Mouse (Mus musculus) embryo, embryonic 11.5 days (tissue): Measurements from ENCODE around the gene Chmp5.
"Not testable (repeated sequence)": the region's sequence is repeated elsewhere in the genome, so short reads cannot be mapped to it uniquely, and the experiment has no call there.

Source experiments
- DNase-seq: peaks from one replicate; pipeline ENCODE4 v3.0.0-alpha.2; 2012; ENCODE audit warnings: low read depth, low spot score

The Chmp5 gene

DNA sequence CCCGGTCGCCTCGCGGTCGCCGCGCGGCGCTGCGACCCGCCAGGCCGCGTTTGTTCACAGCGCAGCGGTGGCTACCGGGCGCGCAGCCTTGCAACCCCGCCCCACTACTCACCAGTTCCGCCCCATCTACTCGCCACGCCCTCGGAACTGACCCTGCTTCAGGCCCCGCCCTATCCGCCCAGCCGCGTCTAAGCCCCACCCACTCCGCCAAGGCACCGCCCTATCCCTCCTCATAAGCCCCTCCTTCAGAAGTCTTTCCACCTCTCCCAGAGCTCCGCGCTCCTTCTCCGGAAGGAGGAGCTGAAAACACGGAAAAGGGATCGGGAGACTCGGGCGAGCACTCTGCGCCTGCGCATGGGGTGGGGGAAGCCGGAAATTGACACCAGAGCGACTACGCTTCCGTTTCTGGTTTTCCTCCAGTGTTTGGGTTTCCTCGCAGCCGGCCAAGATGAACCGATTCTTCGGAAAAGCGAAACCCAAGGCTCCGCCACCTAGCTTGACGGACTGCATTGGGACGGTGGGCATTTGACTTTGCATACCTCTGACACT is at the start of gene Chmp5, which contains the start of gene Bag1:
Gene Chmp5, plus strand, starts transcription at position 248 of the 549 bp plus-strand sequence.
Gene Bag1, minus strand, starts transcription at position 135 of the 549 bp plus-strand sequence.
- peak; percentile 99 for DNase-seq

DNA sequence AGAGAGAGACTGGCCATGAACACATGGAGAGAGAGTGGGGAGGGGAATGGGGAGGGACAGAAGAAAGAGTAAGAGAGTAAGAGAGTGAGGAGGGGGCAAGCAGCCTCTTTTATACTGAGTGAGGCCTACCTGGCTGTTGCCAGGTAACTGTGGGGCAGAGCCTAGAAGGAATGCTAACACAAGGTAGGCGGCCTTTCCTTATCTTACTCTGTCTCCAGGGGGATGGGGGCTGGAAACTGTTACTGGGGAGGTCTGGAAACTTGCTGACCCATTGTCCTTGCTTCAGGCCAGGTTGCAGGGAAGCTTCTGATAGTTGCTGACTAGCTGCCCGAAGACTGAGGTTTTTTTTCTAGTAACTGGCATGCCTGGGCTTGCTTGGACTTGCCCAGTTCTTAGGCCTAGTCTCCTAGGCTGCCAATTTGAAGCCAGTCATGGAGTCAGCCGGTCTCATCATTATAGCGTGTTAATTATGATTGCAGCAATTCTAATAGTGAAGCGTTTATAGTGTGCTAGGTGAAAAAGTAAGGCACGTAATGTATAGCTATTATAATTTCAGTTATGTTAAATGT is 49.6 kb upstream of the Chmp5 start:
- no peak for DNase-seq

DNA sequence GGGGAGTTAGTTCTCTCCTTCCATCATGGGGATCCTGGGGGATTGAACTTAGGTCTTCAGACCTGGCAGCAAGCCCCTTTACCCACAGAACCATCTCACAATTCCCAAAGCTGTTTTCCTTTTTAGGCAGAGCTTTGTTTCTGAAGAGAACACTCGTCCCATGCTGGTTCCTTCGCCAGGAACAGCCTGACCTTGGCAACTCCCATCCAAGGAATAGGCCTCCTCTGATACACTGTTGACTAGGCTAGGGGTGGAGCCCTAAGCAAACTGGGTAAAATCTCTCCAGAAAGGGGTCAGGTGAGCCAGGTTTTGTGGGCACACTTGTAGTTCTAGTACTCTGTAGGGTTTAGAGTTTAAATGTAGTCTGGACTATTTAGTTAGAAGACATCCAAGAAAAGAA is 48.9 kb upstream of the Chmp5 start:
- no peak for DNase-seq

GRCm38 (mm10) chr4:40900071-40900470 is 48.1 kb upstream of the Chmp5 start:
- DNase-seq = no peak

DNA sequence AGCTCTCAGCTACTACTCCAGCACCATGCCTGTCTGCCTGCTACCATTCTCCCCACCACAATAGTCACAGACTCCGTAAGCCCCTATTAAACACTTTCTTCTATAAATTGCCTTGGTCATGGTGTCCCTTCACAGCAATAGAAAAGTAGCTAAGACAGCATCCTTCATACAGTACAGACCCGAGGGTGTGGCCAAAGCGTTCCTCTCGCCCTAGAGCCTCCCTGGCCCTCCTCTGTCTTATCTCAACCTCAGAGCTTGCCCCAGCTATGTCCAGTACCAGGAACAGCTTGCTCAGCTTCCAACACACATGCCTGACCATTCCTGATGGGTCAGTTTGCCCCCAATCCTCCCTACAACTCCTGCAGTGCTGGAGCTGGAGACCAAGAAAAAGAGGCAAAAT is 47.6 kb upstream of the Chmp5 start:
- DNase-seq = no peak

DNA sequence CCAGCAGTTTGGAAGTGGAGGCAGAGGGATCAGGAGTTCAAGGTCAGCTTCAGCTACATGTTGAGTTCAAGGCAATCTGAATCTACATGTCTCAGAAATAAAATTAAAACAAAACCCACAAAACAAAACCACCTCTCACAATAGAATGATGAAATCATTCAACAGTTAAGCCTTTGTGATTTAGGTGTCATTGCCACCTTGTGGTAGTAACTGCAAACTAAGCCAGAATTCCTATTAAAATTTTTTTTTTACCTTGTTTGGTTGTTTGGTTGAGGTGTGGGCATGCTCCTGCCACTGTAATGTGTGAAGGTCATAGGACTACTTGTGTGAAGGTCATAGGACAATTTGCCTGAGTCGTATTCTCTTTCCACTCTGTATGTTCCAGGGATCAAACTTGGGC is 41.9 kb upstream of the Chmp5 start:
- no peak for DNase-seq

- DNase-seq = no peak
Observed at GRCm38 (mm10) chr4:40908261-40908969, 39.8 kb upstream of the Chmp5 start.

DNA sequence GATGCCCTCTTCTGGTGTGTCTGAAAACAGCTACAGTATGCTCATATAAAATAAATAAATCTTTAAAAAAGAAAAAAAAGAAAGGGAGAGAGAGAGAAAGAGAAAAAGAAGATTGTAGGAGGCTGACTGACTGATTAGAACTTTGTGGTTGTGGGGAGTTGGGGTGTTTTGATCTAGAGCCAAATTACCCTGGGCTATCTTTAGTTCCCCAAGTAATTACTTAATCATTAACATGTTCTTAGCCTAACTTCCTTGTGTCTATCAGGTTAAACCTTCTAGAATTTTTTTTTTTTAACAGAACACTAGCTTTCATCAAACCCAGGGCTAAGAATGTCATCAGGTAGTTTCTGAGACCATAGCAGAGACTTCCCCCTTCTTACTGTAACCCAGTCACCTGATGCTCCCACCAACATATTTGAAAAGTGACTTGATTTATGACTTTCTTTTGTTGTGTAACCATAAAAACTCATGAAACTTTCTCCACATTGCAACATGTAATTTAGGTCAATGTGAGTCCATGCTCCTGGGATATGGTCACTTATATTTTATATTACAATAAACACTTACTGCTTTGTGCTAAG is 33.8 kb upstream of the Chmp5 start:
- no peak for DNase-seq

DNA sequence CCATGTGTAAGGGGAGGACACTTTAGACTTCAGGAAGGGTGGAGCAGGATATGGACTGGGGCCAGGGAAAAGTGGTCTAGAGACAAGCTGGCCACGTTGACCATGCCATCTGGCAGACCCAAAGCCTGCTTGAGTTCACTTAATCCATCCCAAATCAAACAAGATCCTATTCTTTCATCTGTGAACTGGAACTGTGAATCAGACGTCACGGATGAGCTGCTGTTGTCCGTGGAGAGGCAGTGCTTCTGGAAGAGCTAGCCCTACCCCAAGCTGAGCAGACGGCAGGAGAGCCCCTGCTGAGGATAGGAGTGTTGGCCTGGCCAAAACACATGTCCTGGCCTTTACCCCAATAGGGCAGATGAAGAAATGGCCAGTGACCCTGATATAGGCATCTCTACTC is 32.3 kb upstream of the Chmp5 start:
- DNase-seq = no peak

DNA sequence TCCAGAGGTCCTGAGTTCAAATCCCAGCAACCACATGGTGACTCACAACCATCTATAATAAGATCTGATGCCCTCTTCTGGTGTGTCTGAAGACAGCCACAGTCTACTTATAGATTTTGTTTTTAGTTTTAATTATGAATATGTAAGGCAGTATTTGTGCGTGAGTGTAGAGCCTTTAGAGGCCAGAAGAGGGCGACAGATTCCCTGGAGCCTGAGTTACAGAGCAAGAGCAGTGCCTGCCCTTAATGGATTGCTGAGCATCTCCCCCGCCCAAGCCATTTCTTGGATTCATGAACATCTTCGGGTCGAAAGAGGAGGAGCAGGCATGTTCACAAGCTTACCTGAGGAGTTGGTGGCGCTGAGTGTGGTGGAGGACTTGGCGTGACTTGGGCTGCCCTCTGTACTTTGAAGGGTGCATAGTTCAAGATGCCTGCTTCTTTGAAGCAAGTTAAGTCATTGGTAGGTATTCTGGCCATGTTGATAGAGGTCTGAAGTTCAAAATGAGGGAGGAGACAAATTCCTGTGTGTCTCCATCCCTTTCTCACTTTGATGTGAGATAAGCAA is 31.5 kb upstream of the Chmp5 start:
- DNase-seq = no peak

DNA sequence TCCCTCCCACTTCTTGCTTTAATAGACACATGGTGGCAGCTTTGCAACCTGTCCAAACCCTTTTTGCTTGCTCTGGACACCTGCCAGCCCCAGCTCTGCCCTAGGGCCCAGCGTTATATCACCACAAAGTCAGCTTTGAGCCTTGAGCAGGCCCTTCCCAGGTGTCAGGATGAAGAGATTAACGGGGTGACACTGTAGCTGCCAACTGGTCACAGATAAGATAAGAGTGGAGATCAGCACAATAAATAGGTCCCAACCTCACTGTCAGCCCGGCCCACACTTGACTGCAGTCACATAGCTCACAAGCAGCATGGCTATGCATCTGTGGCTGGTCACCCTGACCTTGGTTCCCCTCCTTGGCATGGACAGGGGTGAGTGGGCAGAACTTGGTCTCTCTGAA is 28.4 kb upstream of the Chmp5 start, which contains the start of gene Spink4:
Gene Spink4, plus strand, starts transcription at position 268 of the 400 bp plus-strand sequence.
- DNase-seq = no peak

DNA sequence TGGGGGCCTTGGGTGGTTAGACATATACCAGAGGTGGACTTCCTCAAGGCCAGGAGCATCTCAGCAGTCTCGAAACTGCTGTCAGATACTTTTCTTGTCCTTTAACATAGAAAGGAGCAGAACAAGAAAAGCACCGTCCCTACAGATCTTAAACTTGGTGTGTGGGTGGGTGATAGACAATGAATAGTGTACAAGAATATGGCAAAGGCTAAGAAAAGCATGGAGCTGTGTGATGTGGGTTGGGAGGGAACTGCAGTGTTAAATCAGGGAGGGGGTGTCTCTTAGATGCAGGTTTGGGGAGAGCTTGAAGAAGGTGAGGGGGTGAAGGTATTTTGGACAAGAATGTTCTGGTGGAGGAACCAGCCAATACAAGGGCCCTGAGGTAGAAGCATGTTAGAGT is 27.6 kb upstream of the Chmp5 start:
- DNase-seq = no peak

- DNase-seq = no peak
Observed at GRCm38 (mm10) chr4:40921288-40921687, 26.9 kb upstream of the Chmp5 start.

GRCm38 (mm10) chr4:40923087-40923651 is 25.0 kb upstream of the Chmp5 start:
- no peak for DNase-seq

- no peak for DNase-seq
Observed at GRCm38 (mm10) chr4:40925568-40925967, 22.6 kb upstream of the Chmp5 start.

DNA sequence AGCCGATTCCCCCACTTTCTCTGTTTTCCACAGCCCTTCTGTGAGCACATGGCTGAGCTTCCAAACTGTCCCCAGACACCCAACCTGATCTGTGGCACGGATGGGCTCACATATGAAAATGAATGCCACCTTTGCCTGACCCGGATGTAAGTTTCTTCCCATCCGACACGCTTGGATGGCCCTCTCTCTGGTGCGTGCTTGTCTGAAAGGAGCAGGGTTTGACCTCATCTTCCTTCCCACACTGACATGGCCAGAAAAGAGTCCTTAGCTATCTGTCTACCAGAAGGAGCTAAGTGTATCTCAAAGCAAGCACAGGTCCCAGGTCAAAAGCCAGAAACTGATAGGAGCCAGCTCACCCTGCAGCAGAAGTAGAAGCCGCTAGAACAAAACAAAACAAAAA is 19.2 kb upstream of the Chmp5 start:
- DNase-seq = no peak

GRCm38 (mm10) chr4:40933694-40934093 is 14.5 kb upstream of the Chmp5 start:
- no peak for DNase-seq

- DNase-seq = not testable (repeated sequence)
Observed at GRCm38 (mm10) chr4:40934369-40934768, 13.8 kb upstream of the Chmp5 start.

DNA sequence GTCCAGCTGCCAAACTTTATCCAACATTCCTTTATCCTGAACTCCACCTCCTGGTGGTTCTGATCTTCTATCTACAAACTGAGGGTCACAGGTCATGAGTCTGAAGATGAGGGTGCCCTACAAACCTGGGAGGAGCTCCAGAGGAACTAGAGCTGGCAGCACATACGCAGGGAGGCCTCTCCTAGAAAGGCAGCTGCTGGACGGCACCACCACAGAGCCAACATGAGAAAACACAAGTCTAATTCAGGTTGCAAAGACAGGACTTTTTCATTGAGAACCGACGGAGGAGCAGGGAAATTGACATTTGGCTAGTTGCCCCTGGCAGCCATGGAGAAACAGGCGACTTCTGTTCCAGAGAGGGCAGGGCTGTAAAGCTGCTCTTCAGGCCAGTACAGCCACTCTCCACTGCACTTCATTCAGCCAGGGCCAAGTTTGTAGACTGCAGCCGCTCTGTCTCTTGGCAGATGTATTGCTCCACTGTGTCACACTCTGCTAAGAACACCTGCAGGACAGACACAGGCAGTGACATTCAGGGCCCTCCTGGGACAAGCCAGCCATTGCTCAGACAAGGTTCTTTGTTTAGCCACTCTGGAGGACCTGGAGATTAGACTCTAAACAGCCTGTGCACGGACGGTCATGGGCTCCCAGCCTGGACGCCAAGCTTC is 11.9 kb upstream of the Chmp5 start:
- DNase-seq = no peak

- DNase-seq = no peak
Observed at GRCm38 (mm10) chr4:40938793-40939192, 9.4 kb upstream of the Chmp5 start.

GRCm38 (mm10) chr4:40943651-40944050 is 4.6 kb upstream of the Chmp5 start:
- DNase-seq = no peak
